Mouse (Mus musculus) right cerebral cortex, postnatal 10 days (tissue): ENCODE data around the gene Gins2.

Experiments used
- DNase-seq, 2 experiments: peaks; one replicate each; pipeline ENCODE4 v3.0.0; 2021; ENCODE audit warnings: low spot score in 2 of 2

Gins2 gene

DNA sequence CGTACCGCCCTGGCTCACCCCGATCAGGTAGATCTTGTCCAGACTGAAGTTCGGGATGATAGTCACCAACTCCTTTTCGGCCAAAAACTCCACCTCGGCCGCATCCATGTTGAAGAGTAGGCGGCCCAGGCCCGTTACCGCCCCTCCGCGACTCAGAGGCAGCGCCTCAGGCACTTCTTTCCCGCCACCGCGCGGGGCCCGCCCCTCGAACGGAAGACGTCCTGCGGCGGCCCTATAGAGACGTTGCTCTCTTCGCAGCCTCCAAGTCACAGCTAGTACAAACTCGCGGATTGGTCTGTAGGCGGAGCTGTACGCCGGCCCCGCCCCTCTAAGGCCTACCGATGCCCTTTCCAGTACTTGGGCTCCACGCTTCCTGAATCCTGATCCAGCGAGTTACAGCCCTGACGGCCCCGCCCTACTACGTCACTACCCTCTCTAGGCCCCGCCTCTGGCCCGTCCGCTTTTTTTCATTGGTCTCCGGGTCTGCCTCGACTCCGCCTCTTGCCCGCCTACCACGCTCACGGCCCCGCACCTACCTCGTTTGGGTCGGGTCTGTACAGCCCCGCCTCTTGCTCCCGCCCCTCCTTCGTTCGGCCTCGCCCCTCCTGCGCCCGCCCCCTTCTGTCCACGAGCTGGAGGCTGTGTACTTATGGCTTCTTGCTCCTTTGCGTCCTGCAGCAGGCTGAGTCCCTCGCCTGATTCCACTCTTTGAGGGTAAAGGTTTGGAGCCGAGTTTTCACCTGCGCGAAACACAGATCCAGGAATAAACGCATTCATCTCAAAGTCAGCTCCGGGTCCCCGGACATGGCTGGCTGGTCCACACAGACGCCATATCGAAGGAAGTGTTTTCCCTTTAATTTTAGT lies at the start of gene Gins2:
Gins2 (minus strand) TSS at position 397 of the 864 bp plus-strand sequence.
- DNase-seq = peak; percentile 99 to 100

- peak; percentile 51 to 57 for DNase-seq
Observed at GRCm38 (mm10) chr8:120634329-120634839, 45.3 kb upstream of the Gins2 start.

DNA sequence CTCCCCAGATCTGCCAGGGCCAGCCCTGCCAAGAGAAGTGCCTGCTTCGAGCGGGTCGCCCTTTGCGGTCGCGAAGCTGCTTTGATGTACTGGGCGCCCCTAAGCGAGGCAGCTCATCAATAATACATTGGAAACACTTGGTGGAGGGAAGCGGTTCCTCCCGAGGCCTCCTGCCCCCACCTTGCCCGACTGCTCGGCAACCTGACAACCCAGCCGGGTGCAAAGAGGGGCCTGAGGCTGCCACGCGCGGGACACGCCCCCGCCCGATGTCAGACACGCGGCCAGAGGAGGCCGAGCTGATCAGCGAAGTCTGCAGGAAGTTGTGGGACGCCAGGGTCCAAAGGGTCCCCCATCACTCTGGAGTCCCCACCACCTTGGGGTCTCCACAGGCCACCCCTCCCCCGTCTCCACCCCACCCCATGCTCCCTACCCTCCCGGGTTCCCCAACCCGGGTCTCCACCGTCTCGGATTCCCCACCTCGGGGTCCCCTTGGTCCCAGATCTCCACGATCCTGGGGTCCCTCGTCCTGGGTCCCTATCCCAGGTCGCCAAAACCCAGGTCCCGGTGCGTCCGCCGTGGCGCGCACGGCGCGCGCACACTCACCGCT lies 44.7 kb upstream of the Gins2 start:
- peak; percentile 41 to 49 for DNase-seq

DNA sequence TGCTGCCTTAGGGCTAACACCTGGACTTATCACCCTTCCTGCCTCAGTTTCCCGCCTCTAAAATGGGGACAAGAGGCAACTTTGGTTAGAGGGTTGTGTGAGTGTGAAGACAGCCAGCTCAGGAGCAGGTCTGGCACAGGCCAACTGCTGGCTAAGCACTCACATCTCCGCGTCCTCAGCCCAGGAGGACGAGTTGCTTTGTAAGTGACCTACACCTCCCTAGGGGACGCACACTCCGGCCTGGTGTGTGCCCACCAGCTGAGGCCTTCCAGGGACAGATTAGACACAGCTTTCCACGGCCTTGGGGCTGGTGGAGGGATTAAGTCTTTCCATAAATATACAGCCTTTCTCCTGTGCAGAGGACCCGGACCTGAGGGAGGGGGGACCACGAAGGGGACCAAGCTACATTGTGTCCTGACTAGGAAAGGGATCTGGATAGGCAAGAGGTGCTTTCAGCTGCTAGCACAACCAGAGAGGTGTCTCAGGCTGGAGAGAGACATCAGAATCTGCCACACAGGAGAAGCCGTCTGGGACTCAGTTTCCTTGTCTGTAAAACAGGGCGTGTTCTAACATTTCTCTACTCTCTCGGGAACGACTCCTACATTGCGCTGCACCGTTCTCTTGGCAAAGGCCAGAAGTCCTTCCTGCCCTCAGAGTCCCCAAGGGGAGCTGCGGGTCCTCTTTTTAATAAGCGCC lies 44.0 kb upstream of the Gins2 start:
- DNase-seq = no peak

- DNase-seq = no peak
Observed at GRCm38 (mm10) chr8:120631441-120632375, 42.6 kb upstream of the Gins2 start.

- DNase-seq = no peak
Observed at GRCm38 (mm10) chr8:120630848-120631247, 41.7 kb upstream of the Gins2 start.

DNA sequence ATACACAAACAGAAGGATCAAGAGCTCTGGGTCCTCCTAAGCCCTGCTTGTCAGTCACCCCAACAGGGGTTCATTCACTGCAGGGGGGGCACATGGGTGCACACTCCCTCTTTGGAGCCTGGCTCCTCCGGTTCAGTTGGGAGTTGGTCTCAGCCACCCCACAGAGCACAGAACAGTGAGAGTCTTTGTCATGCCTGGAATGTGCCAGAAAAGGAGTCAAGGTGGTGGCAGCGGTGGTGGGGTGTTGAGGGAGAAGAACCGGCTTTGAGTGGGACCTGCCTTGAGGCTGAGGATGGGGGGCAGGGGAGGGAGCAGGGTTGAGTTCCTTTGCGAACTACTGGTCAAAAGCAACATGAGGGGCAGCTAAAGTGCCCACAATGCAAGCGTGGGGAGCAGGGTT lies 40.9 kb upstream of the Gins2 start:
- no peak for DNase-seq

- DNase-seq = no peak
Observed at GRCm38 (mm10) chr8:120627298-120627697, 38.2 kb upstream of the Gins2 start.

DNA sequence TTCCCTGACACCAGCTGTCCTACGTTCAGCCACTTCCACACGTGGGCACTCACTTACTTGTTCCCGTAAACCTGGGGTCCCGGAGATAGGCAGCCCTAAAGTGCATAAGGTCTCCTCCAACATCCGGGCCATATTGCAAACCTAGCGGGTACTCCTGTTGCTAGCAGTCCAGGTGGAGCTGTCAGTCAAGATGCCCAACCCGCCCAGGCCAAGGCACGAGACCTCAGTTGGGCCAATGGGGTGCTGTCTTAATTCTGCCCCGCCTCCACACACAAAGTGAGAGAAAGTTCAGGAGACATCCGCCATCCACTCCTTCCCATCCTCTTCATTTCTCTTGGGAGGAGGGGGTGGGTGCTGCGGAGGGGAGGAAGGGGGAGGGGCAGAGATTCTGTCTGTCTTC lies 37.4 kb upstream of the Gins2 start:
- DNase-seq = no peak

DNA sequence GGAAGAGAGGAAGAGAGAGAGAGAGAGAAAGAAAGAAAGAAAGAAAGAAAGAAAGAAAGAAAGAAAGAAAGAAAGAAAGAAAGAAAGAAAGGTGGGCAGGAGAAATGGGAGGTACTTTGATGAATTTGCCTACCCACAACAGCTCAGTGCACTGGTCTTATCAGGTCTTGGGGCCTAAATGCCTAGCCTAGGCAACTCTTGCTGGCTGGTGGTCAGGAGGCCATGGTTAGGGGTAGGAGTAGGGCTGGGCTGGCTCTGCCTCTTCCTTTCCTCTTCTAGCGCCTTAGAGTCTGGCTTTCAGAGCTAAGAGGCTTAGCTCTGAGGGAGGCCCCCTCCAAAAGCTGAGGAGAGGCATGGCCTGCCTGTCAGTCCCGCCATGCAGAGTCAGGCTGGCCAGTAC lies 34.5 kb upstream of the Gins2 start:
- DNase-seq = no peak

GRCm38 (mm10) chr8:120622161-120622560 lies 33.1 kb upstream of the Gins2 start:
- DNase-seq = no peak

DNA sequence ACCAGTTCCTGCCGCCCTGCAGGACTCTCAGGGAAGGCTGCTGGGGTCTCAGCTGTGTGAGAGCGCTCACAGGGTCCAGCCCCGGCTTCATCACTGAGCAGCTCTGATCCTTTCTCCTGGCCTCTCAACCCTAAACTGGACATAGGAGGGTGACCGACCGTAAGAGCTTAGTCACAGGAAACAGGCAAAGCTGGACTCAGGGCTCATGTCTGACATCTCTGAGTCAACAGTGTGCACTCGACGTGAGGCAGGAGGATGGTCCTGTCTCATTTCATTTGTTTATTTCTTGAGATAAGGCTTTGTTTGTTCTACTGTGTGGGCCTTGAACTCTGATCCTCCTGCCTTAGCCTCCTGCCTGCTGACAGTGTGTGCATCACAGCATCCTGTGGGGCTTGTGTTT lies 31.3 kb upstream of the Gins2 start:
- DNase-seq = no peak

DNA sequence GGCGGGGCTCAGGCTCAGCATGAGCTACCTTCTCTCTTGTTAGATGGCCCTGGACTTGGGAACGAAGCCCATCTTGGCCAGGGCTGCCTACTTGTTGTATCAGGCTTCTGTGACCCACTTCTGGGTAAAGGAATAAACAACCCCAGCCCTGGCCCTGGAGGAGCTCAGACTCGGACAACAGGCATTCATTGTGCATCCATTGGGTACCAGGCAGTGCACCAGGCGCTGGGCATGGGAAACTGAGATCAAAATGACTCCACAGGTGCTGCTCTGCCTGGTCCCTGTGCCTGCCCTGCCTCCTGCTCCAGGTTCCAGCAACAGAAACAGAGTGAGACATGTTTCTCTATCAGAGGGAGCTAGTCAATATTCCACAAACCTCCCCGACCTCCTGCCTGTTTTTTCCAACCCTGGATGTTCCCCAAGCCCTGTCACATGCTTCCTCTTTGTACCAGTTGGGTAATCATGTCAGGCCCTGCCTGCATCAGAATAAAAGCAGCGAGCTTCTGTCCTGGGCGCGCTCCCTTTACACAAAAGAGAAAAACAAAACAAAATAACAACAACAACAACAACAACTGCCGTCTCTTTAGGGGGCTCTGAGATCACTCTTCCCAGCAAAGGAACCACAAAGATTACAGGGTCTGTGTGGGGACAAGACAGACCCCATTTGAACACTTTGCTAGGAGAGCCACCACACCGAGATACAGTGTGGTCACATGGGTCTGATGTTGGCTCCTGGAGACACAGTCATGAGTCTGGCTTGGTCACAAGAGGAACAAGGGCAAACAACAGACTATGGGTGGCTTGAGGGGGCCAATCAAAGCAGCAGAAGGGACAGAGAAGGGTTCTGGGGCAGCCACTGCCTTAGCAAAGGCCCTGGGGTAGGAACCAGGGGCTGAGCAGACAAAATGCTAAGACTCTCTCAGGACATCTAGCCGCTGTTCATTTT lies 30.4 kb upstream of the Gins2 start:
- DNase-seq = peak; percentile 71 to 73

- peak; percentile 59 to 77 for DNase-seq
Observed at GRCm38 (mm10) chr8:120618110-120618509, 29.0 kb upstream of the Gins2 start.

- DNase-seq = no peak
Observed at GRCm38 (mm10) chr8:120616663-120617626, 27.8 kb upstream of the Gins2 start.

GRCm38 (mm10) chr8:120614491-120614890 lies 25.4 kb upstream of the Gins2 start:
- no peak for DNase-seq

- DNase-seq = no peak
Observed at GRCm38 (mm10) chr8:120610824-120611223, 21.7 kb upstream of the Gins2 start.

DNA sequence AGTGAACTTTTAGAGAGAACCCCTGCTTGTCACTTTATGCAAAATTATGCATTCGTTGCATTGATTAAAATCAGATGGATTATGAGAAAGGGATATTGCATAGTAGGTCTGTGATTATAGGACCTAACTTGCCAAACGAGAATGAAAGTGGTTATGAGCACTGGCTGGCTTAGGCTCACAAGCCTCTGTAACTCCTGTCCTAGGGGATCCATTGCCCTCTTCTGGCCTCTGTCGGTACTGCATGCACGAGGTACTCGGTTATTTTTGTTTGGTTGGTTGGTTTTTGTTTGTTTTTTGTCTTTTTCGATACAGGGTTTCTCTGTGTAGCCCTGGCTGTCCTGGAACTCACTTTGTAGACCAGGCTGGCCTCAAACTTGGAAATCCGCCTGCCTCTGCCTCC lies 18.8 kb upstream of the Gins2 start:
- peak; percentile 77 to 85 for DNase-seq

DNA sequence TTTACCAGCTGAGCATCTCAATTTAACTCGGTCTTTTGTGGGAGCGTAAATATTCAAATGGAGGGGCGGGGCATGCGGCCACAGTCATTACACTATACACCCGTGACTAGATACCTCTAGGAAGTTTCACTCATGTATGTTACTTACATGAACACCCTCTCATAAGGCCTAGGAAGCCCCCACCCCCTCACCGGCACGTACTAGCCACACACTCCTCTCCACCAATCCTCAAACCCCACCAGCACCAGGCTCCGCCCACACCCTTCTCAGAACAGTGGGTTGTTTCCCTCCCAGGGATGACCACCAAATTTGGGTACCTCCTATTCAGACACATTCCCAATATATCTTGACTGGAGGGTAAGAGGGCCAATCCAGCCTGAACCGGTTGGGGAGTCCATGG lies 18.4 kb upstream of the Gins2 start:
- no peak for DNase-seq
